Mouse (Mus musculus) yolk sac, embryonic 10.5 days (tissue): ENCODE results near the gene Atg4b.
A peak's percentile ranks its signal among the peaks of the same experiment; 100 is the strongest.
"Not testable (repeated sequence)": the region's sequence is repeated elsewhere in the genome, so short reads cannot be mapped to it uniquely, and the experiment has no call there.

Experiments used
- DNase-seq: peaks from one replicate; pipeline ENCODE4 v3.0.0-alpha.2; 2017; ENCODE audit warnings: low spot score

Atg4b gene

DNA sequence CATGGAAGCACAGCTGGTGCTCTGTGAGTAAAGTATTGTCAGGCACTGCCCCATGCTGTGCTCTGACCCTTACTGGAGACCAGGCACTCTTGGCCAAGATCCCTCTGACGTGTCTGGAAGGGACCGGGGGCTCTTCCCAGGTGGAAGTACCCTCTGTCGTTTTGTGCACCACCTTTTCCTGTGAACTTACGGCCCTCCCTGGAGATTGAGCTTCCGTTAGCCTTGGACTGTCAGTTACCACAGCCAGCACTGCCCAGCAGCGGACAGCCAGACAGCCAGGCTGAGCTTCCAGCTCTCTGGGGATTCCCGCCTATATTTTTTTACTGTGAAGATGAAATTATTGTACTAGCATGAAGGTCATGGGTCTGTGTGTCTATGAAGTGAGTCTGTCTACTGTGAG lies 67.4 kb downstream of the Atg4b start:
- no peak for DNase-seq

DNA sequence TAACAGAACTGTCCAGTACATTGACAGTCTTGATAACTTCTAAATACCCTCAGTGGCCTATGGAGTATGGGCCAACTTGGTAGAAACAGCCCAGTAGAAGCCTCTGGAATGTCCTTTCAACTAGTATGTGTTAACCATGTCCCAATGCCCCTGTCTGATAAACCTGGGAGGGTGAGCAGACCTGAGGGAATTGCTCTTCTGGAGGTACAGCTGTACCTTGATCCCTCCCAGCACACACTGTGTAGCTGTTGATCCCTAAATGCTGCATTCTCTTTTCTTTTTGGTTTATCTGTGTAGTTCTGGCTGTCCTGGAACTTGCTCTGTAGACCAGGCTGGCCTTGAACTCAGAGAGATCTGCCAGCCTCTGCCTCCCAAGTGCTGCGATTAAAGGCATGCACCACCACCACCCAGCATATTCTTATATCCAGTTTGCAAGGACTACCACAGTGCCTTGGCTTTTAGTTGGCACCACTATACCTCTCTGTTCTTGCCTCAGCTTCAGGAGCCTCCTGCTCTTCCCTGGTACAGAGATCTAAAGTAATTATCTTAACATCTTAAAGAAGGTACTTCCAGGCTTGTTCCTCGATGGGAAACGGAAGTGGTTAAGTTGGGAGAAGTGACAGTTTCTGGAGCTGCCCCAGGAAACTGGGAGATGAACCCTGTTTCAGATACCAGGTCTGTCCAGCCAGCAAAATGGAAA lies 72.6 kb downstream of the Atg4b start:
- no peak for DNase-seq

DNA sequence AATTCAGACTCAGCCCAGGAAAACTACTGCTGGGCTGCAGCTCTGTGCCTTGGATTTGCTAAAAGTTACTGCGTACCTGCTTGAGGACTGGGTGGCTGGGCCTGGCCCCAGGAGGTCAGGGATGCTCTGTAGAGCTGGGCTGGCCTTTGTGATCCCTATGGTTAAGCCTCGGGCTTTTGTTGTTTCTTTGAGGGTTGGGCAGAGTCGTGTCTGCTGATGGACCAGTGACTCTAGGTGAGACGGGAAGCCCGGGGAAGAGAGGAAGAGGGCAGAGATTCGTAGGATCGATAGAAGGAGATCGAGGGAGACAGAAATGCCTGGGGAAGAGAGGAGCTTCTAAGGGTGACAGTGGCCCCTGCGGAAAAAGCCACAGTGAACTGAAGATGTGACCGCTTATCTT lies 73.3 kb downstream of the Atg4b start, which contains the start of gene D2hgdh:
Gene D2hgdh (plus strand): TSS at position 301 of the 400 bp plus-strand sequence.
- no peak for DNase-seq

DNA sequence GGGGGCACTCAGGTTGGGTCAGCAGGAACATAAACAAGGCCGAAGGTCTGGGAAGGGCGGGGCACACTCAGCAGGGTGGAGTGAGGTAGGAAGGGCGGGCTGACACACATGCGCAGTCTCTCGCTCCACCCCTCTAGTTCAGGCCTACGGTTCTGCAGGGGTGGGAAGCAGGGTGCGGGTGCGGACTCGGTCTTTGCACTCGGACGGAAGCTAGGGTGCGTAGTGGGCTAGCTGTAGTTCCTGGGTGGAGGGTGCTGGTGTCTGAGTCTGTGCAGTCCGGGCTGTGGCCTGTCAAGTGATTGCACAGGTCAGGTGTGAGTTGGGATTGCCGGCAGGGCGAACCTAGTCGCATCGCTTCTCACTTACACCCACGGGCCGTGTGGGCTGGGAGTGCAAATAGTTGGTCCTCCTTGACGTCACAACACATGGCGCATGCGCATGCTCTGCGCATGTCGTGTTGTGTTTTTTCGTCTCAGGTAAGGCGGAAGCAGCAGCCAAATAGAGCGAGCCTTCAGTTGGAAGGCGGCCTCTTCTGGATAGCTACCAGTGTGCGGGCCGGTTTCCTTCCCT lies 73.9 kb downstream of the Atg4b start:
- peak; percentile 96 for DNase-seq

DNA sequence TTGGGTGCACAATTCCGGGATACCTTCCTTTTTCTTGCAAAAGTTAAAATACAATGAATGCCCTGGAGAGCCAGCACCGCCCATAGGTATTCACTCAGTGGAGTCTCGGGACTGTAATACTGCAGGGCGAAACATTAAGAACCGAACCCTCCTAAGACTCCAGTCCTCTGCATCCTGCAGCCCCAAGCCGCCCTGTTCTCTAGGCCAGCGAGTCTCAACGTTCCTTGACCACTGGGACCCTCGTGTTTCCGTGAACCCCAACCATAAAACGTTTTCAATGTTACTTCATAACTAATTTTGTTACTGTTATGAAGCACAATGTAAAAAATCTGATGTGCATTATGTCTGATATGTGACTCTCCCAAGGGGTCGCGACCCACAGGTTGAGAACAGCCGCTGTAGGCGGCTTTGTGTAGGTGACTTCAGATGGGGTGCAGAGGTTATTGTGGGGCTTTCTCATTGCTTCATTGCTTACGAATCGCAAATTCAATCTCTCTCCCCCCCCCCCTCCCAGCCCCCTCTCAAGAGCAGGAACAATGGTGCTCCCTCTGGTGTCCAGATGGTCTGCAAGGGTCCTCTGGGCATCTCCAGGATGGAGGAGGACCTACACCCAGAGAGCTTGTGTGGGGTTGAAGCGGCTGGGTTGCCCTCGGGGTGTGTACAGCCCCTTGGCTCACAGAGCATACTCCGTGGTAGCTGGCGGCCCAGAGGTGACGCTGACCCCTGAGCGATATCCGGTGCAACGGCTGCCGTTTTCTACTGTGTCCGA lies 74.7 kb downstream of the Atg4b start:
- DNase-seq: no peak

- DNase-seq: no peak
These were observed 75.2 kb downstream of the Atg4b start for GRCm38 (mm10) chr1:93826540-93826835.

- DNase-seq: not testable (repeated sequence)
These were observed 81.6 kb downstream of the Atg4b start for GRCm38 (mm10) chr1:93832754-93833360.

- DNase-seq: no peak
These were observed 83.4 kb downstream of the Atg4b start for GRCm38 (mm10) chr1:93834671-93835150.

DNA sequence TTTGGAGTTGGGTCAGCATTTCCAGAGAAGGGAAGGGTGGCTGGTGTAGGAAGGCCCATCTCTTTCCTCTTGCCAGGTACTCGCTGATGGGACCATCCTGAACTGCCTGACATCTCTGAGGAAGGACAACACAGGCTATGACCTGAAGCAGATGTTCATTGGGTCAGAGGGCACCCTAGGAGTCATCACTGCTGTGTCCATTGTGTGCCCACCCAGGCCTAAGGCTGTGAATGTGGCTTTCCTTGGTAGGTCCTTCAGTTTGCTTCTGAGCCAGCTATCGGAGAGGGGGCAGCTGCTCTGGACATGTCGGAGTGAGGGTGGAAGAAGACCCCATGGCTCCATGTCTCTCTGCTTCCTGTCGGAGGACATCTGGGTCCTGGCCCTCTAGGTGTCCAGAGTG lies 83.9 kb downstream of the Atg4b start:
- DNase-seq: no peak

GRCm38 (mm10) chr1:93835876-93836531 lies 84.7 kb downstream of the Atg4b start:
- no peak for DNase-seq

DNA sequence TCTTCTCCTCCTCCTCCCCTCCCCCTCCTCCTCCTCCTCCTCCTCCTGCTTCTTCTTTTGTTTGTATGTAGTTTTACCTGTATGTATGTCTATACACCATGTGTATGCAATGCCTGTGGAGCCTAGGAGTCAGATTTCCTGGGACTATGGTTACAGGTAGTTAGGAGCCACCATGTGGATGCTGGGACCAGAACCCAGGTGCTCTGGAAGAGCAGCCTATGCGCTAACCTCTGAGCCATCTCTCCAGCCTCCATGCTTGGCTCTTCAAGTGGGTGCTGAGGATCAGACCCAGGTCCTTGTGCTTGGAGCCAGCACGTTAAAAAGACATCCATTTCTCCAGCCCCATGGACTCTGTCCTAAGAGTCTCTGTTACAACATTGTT lies 85.2 kb downstream of the Atg4b start:
- no peak for DNase-seq

- DNase-seq: no peak
These were observed 86.0 kb downstream of the Atg4b start for GRCm38 (mm10) chr1:93837335-93837734.

GRCm38 (mm10) chr1:93838569-93838968 lies 87.3 kb downstream of the Atg4b start:
- not testable (repeated sequence) for DNase-seq
